Mouse (Mus musculus) v-Abl transformed pro-B cells (cell line): ENCODE data around the gene Mcrip1.
"Not testable (repeated sequence)": the region's sequence is repeated elsewhere in the genome, so short reads cannot be mapped to it uniquely, and the experiment has no call there.

Source experiments
- in situ Hi-C, 2 experiments: fragments of 400-800 bp; cut with MboI; formaldehyde crosslinking; loops; one replicate each; pipeline ENCODE4 v1.15.1; 2025; ENCODE audit not compliant: unreplicated experiment in 2 of 2

Mcrip1 gene

GRCm38 (mm10) chr11:120576365-120576981, 26.9 kb upstream of the Mcrip1 start:
- in situ Hi-C loops, result loop anchor here in 1 of 2 experiments (5.0 kb wide), 3 partner anchors 41 to 89 kb away; partner anchors contain the start of gene Pcyt2

DNA sequence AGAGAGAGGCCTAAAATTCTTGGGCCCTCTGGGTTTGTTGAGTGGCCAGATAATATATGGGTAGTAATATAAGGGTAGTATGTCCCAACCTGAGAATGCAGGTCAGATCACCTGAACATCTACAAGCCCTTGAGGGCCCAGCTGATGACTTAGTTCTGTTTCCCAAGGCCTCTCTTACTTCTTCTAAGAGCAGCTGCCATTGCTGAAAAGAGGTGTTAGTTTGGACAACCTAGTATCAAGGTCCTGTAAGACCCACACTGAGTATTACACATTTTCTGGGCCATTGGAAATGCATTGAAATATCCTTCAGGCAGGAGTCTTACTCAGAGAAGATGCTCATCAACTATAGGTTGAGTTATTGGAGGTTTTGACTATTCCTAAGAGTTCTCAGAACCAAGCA, 26.4 kb upstream of the Mcrip1 start:
- in situ Hi-C loops, result loop anchor here in 1 of 2 experiments (5.0 kb wide), 3 partner anchors 41 to 89 kb away; partner anchors contain the start of gene Pcyt2

GRCm38 (mm10) chr11:120575046-120575445, 25.5 kb upstream of the Mcrip1 start:
- in situ Hi-C loops, result loop anchor here in 1 of 2 experiments (5.0 kb wide), 3 partner anchors 42 to 88 kb away; partner anchors contain the start of gene Pcyt2

DNA sequence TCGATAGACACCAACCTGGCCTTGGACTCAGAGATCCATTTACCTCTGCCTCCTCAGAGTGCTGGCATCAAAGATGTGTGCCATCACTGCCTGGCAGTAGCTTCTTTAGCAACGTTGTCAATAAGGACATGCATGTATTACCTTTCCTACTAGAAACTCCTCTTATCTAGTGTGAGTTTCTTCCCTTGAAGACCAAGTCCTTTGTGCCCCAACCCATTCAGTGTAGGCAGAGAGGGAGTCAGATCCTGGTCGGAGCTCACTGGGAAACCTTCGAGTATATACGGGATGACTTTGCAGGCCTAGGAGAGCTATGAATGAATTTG, 24.7 kb upstream of the Mcrip1 start:
- in situ Hi-C loops, result no loop called here

DNA sequence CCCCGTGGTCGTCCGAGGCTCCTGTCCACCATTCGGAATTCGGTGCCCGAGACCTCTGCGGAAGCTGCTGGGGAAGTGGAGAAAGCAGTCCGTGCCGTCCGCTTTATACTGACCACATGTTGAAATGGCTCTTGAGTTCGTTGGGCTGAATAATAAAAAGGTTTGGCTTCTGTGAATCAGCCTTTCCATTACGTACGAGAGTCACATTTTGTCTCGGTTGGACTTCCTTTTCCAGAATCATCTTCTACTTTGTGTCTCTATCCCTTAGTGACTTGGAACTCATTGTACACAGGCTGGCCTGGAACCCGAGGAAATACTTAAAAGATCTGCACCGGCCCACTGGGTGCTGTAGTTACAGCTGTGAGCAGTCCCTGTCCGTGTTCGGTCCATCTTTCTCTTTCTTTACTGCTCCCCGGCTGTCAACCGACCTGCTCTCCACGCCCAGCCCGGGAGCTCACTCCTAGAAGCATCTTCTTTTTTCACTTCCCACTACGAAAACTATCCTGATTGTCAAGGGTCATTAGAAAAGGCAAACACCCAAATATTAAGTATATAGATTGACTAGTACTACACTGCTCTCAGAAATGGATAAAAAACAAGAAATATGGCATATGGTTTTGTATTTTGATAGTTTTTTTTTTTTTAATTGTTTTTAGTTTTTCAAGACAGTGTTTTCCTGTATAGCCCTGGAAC, 24.2 kb upstream of the Mcrip1 start:
- in situ Hi-C loops, result no loop called here

GRCm38 (mm10) chr11:120572752-120573584, 23.4 kb upstream of the Mcrip1 start, which contains the start of gene P4hb:
P4hb (minus strand) TSS chr11:120573253.
- in situ Hi-C loops, result no loop called here

DNA sequence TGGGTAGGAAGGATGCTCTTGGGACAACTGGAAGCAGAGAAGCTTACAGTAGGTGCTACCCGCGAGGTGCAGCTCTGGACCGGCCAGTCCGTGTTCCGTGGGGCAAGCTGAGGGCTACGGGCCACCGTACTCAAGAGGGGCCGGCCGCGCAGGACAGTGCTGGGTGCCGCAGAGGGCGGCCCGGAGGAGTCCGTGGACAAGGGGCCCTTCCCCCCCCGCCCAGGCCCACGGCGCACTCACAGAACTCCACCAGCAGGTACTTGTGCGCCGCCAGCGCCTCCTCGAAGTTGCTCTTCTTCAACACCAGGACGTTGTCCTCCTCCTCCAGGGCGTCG, 22.9 kb upstream of the Mcrip1 start:
- in situ Hi-C loops, result no loop called here

- in situ Hi-C loops, result no loop called here
These were observed 22.4 kb upstream of the Mcrip1 start for GRCm38 (mm10) chr11:120571754-120572416.

DNA sequence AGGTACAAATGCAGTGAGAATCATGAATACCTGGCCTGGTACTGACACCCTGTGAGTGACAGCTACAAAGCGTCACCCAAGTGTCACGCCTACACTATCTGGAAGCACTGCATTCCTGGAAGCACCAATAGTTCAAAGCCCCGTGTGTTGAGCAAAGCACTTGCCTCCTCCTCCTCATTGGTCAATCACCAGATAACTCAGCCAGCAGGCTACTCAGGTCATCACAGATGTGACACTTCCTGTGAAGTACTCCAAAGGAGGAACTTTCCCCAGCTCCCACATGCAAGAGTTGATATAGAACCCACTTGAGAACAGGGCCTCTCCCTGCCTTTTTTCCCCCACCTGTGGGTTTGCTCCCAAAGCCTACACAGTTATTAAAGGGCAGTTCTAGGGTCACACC, 21.6 kb upstream of the Mcrip1 start:
- in situ Hi-C loops, result no loop called here

GRCm38 (mm10) chr11:120568324-120568723, 18.8 kb upstream of the Mcrip1 start:
- in situ Hi-C loops, result loop anchor here in 1 of 2 experiments (10.0 kb wide), 1 partner anchor 54 kb away; no protein-coding TSS in a partner anchor

- in situ Hi-C loops, result loop anchor here in 1 of 2 experiments (10.0 kb wide), 1 partner anchor 50 kb away; no protein-coding TSS in a partner anchor
These were observed 15.6 kb upstream of the Mcrip1 start for GRCm38 (mm10) chr11:120565114-120565513.

DNA sequence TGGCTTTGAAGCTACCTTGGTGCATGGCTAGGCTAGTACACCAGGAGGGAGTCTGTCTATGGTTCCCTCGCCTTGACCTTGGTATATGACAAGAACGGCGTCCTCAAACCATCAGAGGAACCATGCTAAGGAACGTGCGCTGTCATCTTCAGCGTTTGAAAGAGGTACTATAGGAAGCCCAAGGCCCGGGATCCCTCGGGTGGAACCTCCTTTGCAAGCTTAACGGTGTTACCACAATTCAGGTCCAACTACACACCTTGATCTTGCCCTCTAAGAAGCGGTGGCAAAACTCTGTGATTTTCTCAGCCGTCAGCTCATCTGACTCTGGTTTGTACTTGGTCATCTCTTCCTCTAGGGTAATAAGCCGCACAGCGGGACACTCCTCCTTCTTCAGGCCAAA, 13.4 kb upstream of the Mcrip1 start:
- in situ Hi-C loops, result loop anchor here in 1 of 2 experiments (10.0 kb wide), 1 partner anchor 48 kb away; no protein-coding TSS in a partner anchor

DNA sequence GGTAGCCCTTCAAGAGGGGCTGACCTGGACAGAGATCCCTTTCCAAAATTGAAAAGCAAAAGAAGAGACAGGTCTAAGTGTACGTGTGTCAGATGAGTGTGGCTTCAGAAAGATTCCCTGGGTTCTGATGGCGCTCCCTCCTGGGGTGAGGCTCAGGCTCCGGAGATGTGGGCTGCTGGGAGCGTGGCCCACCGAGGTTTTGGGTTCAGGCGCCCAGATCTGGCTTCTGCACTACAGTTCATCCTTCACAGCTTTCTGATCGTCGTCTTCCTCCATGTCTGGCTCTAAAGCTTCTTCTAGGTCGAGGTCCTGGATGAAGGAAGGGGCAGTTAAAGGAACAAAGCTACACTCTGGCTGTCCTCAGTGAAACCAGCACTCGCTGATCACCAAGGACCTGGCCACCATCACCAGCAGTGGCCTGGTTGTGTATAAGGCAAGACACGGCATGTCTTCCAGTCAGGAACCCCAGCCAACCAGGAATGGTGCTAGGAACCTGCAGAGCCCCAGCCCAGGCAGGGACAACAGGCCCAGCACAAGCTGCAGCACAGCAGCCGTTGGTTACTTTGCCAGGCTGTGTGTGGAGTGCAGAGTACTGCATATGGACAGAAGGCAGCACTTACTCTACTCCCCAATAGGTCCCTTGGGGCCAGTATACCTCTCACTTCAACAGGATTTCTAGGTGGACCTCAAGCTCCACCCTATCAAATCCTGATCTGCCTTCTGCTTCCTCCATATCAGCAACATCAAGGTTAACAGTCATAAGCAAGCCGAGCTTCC, 11.6 kb upstream of the Mcrip1 start:
- in situ Hi-C loops, result loop anchor here in 1 of 2 experiments (10.0 kb wide), 1 partner anchor 46 kb away; no protein-coding TSS in a partner anchor

DNA sequence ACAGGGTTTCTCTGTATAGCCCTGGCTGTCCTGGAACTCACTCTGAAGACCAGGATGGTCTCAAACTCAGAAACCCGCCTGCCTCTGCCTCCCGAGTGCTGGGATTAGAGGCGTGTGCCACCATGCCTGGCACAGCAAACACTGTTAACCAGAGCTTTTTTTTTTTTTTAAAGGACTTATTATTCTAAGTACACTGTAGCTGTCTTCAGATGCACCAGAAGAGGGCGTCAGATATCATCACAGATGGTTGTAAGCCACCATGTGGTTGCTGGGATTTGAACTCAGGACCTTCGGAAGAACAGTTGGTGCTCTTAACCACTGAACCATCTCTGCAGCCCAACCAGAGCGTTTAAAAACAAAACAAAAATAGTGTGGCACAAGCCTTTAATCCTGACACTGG, 9.3 kb upstream of the Mcrip1 start:
- in situ Hi-C loops, result not testable (repeated sequence)

DNA sequence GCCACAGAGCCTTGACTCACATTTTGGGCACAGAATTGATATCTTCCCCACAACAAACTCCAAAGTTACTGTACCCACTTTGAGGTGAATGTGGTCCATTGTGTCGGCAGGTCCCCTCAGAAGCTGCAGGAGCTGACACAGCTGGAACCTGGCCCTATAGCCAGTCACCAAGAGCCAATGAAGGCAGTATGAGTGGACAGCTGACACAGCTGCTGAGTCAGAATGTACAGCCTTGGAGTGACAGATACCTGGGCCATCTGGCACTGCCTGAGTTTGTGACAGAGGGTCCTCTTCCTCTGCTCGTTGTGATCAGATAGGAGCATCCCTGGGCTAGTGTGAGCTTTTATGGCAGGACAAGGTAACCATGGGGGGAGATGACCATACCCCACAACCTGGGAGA, 5.7 kb upstream of the Mcrip1 start:
- in situ Hi-C loops, result no loop called here

- in situ Hi-C loops, result no loop called here
These were observed 5.3 kb upstream of the Mcrip1 start for GRCm38 (mm10) chr11:120554834-120555233.

GRCm38 (mm10) chr11:120552736-120553135, 3.2 kb upstream of the Mcrip1 start:
- in situ Hi-C loops, result no loop called here

DNA sequence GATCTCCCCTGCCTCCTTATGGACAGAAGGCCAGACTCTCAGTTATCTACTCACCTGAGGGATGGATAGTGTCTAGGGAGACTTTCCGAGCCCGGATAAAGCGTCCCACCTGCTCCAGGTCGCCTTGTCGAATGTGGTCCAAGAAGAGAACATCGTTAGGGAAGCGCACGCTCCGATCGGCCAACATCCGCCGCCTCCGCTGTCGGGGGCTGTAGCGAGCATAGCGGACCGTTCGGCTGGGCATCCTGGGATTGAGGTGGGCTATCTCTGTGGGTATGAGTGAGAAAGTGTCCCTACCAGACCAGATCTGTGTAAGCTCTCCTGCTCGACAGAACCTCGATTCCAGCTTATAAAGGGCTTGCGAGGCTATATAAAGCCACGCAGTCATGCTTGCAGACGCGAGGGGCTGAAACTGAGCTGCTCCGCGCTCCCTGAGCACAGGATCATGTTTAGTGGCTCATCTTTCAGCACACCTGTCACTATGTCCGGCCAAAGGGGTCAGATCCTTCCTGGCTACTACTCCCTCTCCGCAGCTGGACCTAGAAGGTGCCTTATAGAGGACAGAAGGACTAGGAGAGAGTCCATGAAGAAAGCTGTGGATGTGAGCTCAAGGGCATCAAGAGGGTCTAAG, 1.4 kb upstream of the Mcrip1 start, which contains the start of gene Ppp1r27:
Ppp1r27 (minus strand) TSS at position 323 of the 631 bp plus-strand sequence.
- in situ Hi-C loops, result no loop called here
